Mouse (Mus musculus) fat pad, adult 2 months (tissue): ENCODE data around the gene Gm8005.
"Not testable (repeated sequence)": the region's sequence is repeated elsewhere in the genome, so short reads cannot be mapped to it uniquely, and the experiment has no call there.

Source experiments
- DNase-seq: peaks from one replicate; pipeline ENCODE4 v3.0.0-alpha.2; 2011; ENCODE audit warnings: low read depth, low spot score; ENCODE audit errors: extremely low read depth

Gm8005 gene

GRCm38 (mm10) chr14:42439573-42439972 lies at the start of gene Gm8005:
Gene Gm8005 (minus strand): TSS chr14:42439673.
- not testable (repeated sequence) for DNase-seq

- DNase-seq = not testable (repeated sequence)
Observed at GRCm38 (mm10) chr14:42463581-42463980, 24.1 kb upstream of the Gm8005 start, which contains the start of gene Gm8011. Gene Gm8011 (plus strand): TSS chr14:42463881.
